Mouse (Mus musculus) heart, embryonic 13.5 days (tissue): ENCODE data around the gene Sptbn1. TPM values are rescaled to one million over a fixed set of nuclear protein-coding genes. Genes with fewer than 3 reads are reported as not detected.

Experiments used
- ATAC-seq: fragments of 200-750 bp; cut with Nextera tagmentation; 2 replicates; pipeline ENCODE4 v1.8.0; 2017; ENCODE audit warnings: moderate TSS enrichment; ENCODE audit not compliant: insufficient number of reproducible peaks, low FRiP score, low TSS enrichment; ENCODE audit errors: extremely low read depth
- H3K27ac ChIP-seq: fragments of 300-500 bp; sonication (generic); replicated peaks from 2 replicates; pipeline ENCODE4 v1.5.1; 2015; ENCODE audit warnings: moderate library complexity, mild to moderate bottlenecking, inconsistent platforms
- H3K27me3 ChIP-seq: fragments of 300-500 bp; sonication (generic); replicated peaks from 2 replicates; pipeline ENCODE4 v1.6.1; 2015; ENCODE audit warnings: mild to moderate bottlenecking, inconsistent platforms
- H3K36me3 ChIP-seq: fragments of 300-500 bp; sonication (generic); 2 replicates; pipeline ENCODE4 v1.6.1; 2015; ENCODE audit warnings: mild to moderate bottlenecking, inconsistent platforms
- H3K4me1 ChIP-seq: fragments of 300-500 bp; sonication (generic); 2 replicates; pipeline ENCODE4 v1.6.1; 2015; ENCODE audit warnings: inconsistent platforms
- H3K4me2 ChIP-seq: fragments of 300-500 bp; sonication (generic); 2 replicates; pipeline ENCODE4 v1.6.1; 2015; ENCODE audit warnings: inconsistent platforms, mild to moderate bottlenecking, moderate library complexity
- H3K4me3 ChIP-seq: fragments of 300-500 bp; sonication (generic); 2 replicates; pipeline ENCODE4 v1.5.1; 2015; ENCODE audit warnings: moderate library complexity, mild to moderate bottlenecking, inconsistent platforms
- H3K9ac ChIP-seq: fragments of 300-500 bp; sonication (generic); 2 replicates; pipeline ENCODE4 v1.6.1; 2015; ENCODE audit warnings: inconsistent platforms, mild to moderate bottlenecking, moderate library complexity
- H3K9me3 ChIP-seq: fragments of 300-500 bp; sonication (generic); 2 replicates; pipeline ENCODE4 v1.6.1; 2016; ENCODE audit warnings: inconsistent platforms
- WGBS: fragments of 180-500 bp; shearing (Covaris S2); methylation state at CpG from one replicate; pipeline ENCODE4 v1.1.7; 2015; ENCODE audit warnings: mixed read lengths; 5-methylcytosine and 5-hydroxymethylcytosine counted together
- polyA plus RNA-seq: library from polyadenylated mRNA; unstranded; fragments of >200 nt; fragmentation: Nextera tagmentation; extraction: Ambion mirVana; gene quantifications from 2 replicates; pipeline ENCODE4 v1.2.1, GENCODE M21; 2015

Gene Sptbn1
- polyA plus RNA-seq, 1 experiment from 2014 or later, result 145 TPM

- no peak for ATAC-seq
- H3K4me1 ChIP-seq, result peaks cover 29% of the 10 kb centered on the region
- H3K9me3 ChIP-seq, result no peaks in the 10 kb centered on the region
- peaks cover 97% of the 10 kb centered on the region for H3K36me3 ChIP-seq
- H3K27me3 ChIP-seq, result no peaks in the 10 kb centered on the region
- no peak overlapping the region for H3K4me3 ChIP-seq
- no peak overlapping the region for H3K4me2 ChIP-seq
- no peak overlapping the region for H3K27ac ChIP-seq
- no peak overlapping the region for H3K9ac ChIP-seq
Measured at GRCm38 (mm10) chr11:30148378-30148777, 119.6 kb downstream of the Sptbn1 start.

GRCm38 (mm10) chr11:30147882-30148281 lies 120.1 kb downstream of the Sptbn1 start:
- no peak overlapping the region for H3K4me2 ChIP-seq
- 87% methylated on average over 1 of the region's 1 CpGs for WGBS
- H3K27ac ChIP-seq, result no peak overlapping the region

GRCm38 (mm10) chr11:30143090-30143489 lies 124.9 kb downstream of the Sptbn1 start:
- WGBS, result 74% methylated on average over 6 of the region's 6 CpGs
- Histone ChIP-seq H3K4me3 (no peak overlapping the region), H3K9me3 (no peaks in the 10 kb centered on the region), H3K27me3 (no peaks in the 10 kb centered on the region), H3K9ac (no peak overlapping the region), H3K4me1 (peaks cover 7% of the 10 kb centered on the region; the same call in 1 of the 2 replicates), H3K27ac (peak overlapping the region; percentile 58), H3K36me3 (peaks cover 99% of the 10 kb centered on the region), H3K4me2 (no peak overlapping the region)
- ATAC-seq, result no peak

More at GRCm38 (mm10) chr11:30147882-30148281, 120.1 kb downstream of the Sptbn1 start:
- Histone ChIP-seq H3K4me1 (peaks cover 24% of the 10 kb centered on the region), H3K4me3 (no peak overlapping the region), H3K9me3 (no peaks in the 10 kb centered on the region), H3K36me3 (peaks cover 97% of the 10 kb centered on the region), H3K27me3 (no peaks in the 10 kb centered on the region), H3K9ac (no peak overlapping the region)
- ATAC-seq, result no peak

- peaks cover 100% of the 10 kb centered on the region for H3K36me3 ChIP-seq
- ATAC-seq, result no peak
- no peaks in the 10 kb centered on the region for H3K27me3 ChIP-seq
- peaks cover 15% of the 10 kb centered on the region; the same call in 1 of the 2 replicates for H3K4me1 ChIP-seq
- WGBS, result 53% methylated on average over 17 of the region's 17 CpGs
- H3K9ac ChIP-seq, result no peak overlapping the region
- H3K9me3 ChIP-seq, result no peaks in the 10 kb centered on the region
- no peak overlapping the region for H3K4me3 ChIP-seq
- no peak overlapping the region for H3K4me2 ChIP-seq
- peak overlapping the region; percentile 30; the same call in 1 of the 2 replicates for H3K27ac ChIP-seq
Measured at GRCm38 (mm10) chr11:30139165-30139826, 128.7 kb downstream of the Sptbn1 start.

DNA sequence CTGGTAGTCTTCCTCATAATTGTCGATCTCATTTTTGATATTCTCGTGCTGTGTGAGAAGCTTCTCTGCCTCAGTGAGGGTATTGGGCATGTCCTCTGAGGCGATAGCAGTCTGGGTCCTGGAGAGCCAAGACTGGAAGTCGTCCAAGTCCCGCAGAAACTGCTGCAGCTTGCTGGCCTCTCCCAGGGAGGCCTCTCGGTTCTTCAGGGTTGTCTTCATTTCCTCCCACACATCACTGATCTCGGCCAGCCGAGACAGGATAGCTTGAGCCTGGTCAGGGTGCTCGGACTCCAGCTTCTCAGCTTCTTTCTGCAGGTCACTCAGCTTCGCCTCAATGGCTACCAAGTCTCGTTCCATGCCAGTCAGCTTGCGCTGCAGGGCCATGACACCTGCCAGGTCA lies 130.9 kb downstream of the Sptbn1 start:
- H3K27ac ChIP-seq, result peak overlapping the region; percentile 36; the same call in 1 of the 2 replicates
- 62% methylated on average over 12 of the region's 12 CpGs for WGBS
- no peak overlapping the region for H3K4me2 ChIP-seq
- H3K36me3 ChIP-seq, result peaks cover 100% of the 10 kb centered on the region
- ATAC-seq, result no peak
- H3K9me3 ChIP-seq, result no peaks in the 10 kb centered on the region
- no peak overlapping the region for H3K9ac ChIP-seq
- H3K27me3 ChIP-seq, result no peaks in the 10 kb centered on the region
- H3K4me1 ChIP-seq, result peaks cover 26% of the 10 kb centered on the region
- no peak overlapping the region for H3K4me3 ChIP-seq

- WGBS, result 68% methylated on average over 1 of the region's 1 CpGs
- no peaks in the 10 kb centered on the region for H3K27me3 ChIP-seq
- H3K4me1 ChIP-seq, result peaks cover 36% of the 10 kb centered on the region
- no peaks in the 10 kb centered on the region for H3K9me3 ChIP-seq
- no peak for ATAC-seq
- H3K4me3 ChIP-seq, result no peak overlapping the region
- 0 out of 2 replicates have a peak overlapping the region, but pooled peaks have one; percentile 20 for H3K27ac ChIP-seq
- H3K9ac ChIP-seq, result no peak overlapping the region
- peaks cover 100% of the 10 kb centered on the region for H3K36me3 ChIP-seq
- H3K4me2 ChIP-seq, result no peak overlapping the region
Measured at GRCm38 (mm10) chr11:30134058-30134457, 133.9 kb downstream of the Sptbn1 start.

DNA sequence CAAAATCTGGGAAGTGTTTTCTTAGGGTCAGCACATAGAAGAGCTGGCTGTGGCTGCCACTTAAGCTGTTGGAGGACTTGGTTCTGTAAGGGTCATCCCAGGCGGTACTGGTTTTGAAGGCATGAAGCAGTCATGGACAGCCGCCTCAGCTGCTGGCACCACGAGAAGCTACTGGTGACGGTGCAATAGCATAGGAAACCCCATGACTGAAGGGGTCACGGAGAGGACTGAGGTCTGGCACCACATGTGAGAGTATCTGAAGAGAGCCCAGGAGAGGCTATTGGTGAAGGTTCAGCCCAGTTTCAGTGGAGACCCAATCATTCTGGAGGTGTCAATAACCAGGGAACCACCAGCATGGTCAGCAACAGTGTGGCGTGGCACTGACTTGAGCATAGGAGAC lies 135.4 kb downstream of the Sptbn1 start:
- peak overlapping the region; percentile 37; the same call in 1 of the 2 replicates for H3K27ac ChIP-seq

DNA sequence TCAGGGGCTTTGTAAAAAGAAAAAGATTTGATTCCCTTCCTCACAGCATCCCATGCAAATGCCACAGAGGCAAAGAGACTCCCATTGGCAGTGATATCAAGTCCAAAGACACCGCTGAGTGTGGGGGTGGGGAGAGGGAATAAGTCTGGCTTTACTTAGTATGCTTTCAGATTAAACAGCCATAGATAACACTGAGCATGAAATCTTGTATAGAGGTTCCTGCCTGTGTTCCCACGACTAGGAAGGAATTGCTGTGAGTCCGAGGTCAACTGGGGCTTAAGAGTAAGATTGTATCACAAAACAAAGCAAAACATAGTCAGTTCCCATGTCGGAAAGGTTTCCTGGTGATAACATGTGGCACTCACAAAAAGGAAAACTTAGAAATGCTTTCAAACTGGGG lies 136.3 kb downstream of the Sptbn1 start:
- Histone ChIP-seq H3K4me2 (no peak overlapping the region), H3K4me3 (no peak overlapping the region), H3K36me3 (peaks cover 100% of the 10 kb centered on the region), H3K9me3 (no peaks in the 10 kb centered on the region), H3K4me1 (peaks cover 27% of the 10 kb centered on the region), H3K9ac (no peak overlapping the region), H3K27me3 (no peaks in the 10 kb centered on the region), H3K27ac (peak overlapping the region; percentile 37)
- ATAC-seq, result no peak; the same call in 1 of the 2 replicates
- WGBS, result 52% methylated on average over 4 of the region's 4 CpGs

More for the DNA sequence above, 135.4 kb downstream of the Sptbn1 start:
- no peaks in the 10 kb centered on the region for H3K9me3 ChIP-seq
- WGBS, result 83% methylated on average over 6 of the region's 6 CpGs
- H3K4me2 ChIP-seq, result no peak overlapping the region
- H3K27me3 ChIP-seq, result no peaks in the 10 kb centered on the region
- H3K9ac ChIP-seq, result no peak overlapping the region
- no peak overlapping the region for H3K4me3 ChIP-seq
- ATAC-seq, result no peak
- peaks cover 33% of the 10 kb centered on the region for H3K4me1 ChIP-seq
- H3K36me3 ChIP-seq, result peaks cover 100% of the 10 kb centered on the region

DNA sequence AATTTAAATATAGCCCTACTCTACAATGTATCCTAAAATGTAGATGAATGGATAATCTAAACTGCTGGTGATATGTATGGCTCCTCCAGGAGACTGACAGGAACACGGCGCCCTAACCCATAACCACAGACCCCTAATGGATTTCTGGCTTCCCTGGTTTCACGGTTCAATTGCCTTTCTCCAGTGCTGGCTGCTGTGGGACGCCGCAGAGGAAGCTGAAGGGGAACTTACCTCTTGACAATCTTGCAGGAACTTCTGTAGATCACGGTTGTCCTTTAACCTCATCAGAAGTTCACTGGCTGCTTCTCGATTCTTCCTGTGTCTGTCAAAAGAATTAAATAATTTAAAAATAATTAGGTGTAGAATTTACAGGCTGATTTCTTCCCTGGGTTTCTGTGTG lies 138.6 kb downstream of the Sptbn1 start:
- no peak for ATAC-seq
- Histone ChIP-seq H3K27ac (no peak overlapping the region), H3K4me3 (no peak overlapping the region), H3K9ac (no peak overlapping the region), H3K4me2 (no peak overlapping the region), H3K27me3 (no peaks in the 10 kb centered on the region), H3K4me1 (peaks cover 25% of the 10 kb centered on the region), H3K9me3 (no peaks in the 10 kb centered on the region), H3K36me3 (peaks cover 100% of the 10 kb centered on the region)
- WGBS, result 88% methylated on average over 7 of the region's 7 CpGs

DNA sequence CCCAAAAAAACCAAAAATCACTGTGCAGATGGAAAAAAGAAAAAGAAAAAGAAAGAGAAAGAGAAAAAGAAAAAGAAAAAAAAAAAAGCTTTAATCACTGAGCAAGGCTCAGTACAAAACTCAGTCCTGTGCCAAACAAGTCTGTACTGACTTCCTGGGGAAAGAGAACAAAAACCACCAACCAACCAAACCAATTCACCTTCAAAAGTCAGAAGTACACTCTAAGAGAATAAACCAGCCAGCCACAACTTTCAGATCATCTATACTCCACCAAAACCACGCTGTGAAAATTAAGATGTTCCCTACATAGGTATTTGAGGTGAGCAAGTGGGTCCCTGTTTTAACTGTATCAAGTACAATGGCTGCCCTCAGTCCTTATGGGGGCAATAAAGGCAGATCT lies 141.1 kb downstream of the Sptbn1 start:
- no peak overlapping the region for H3K4me2 ChIP-seq
- no peaks in the 10 kb centered on the region for H3K9me3 ChIP-seq
- H3K4me3 ChIP-seq, result no peak overlapping the region
- H3K27ac ChIP-seq, result no peak overlapping the region
- H3K4me1 ChIP-seq, result peaks cover 12% of the 10 kb centered on the region
- 84% methylated on average over 1 of the region's 1 CpGs for WGBS
- no peak for ATAC-seq
- H3K36me3 ChIP-seq, result peaks cover 99% of the 10 kb centered on the region
- no peak overlapping the region for H3K9ac ChIP-seq
- H3K27me3 ChIP-seq, result no peaks in the 10 kb centered on the region

DNA sequence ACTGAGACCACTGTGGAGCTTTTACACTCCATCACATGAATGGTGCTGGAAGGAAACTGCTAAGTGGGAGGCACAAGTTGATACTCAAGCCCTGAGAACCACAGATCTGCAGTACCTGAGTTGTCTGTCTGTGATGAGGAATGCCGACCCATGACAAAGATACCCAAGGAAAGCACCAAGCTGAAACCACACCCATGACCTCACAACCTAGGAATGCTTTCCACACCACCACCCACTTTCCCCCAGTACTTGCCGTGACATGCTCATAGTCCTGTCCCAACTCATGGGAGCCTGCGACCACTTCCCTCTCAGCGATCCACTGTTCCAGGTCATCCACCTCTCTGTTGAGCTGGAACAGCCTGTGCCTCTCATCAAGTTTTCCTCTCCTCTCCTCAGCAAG lies 149.9 kb downstream of the Sptbn1 start:
- no peaks in the 10 kb centered on the region for H3K27me3 ChIP-seq
- peaks cover 99% of the 10 kb centered on the region for H3K36me3 ChIP-seq
- 73% methylated on average over 4 of the region's 4 CpGs for WGBS
- H3K27ac ChIP-seq, result no peak overlapping the region
- H3K9me3 ChIP-seq, result no peaks in the 10 kb centered on the region
- H3K4me2 ChIP-seq, result no peak overlapping the region
- ATAC-seq, result no peak
- H3K4me3 ChIP-seq, result no peak overlapping the region
- no peak overlapping the region for H3K9ac ChIP-seq
- no peaks in the 10 kb centered on the region for H3K4me1 ChIP-seq

DNA sequence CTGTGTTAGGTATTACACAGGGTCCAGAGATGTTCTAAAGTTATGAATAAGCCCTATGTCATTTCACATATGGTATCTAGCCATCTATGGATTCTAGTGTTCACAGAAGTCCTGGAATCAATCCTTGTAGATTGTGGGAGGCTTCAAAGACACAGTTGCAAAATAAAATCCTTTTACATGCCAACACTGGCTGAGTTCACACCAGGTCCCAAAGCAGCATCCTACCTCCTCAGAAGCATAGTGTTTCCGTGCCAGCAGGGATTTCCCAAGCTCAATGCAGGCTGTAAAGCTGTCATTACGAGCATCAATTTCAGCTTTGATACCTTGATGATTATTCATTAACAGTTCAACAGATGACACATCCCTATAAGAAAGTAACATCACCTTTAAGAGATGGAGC lies 154.3 kb downstream of the Sptbn1 start:
- peaks cover 99% of the 10 kb centered on the region for H3K36me3 ChIP-seq
- H3K9ac ChIP-seq, result no peak overlapping the region
- H3K9me3 ChIP-seq, result no peaks in the 10 kb centered on the region
- H3K27me3 ChIP-seq, result no peaks in the 10 kb centered on the region
- 87% methylated on average over 2 of the region's 2 CpGs for WGBS
- no peak overlapping the region for H3K27ac ChIP-seq
- no peak overlapping the region for H3K4me2 ChIP-seq
- H3K4me3 ChIP-seq, result no peak overlapping the region
- H3K4me1 ChIP-seq, result no peaks in the 10 kb centered on the region
- no peak for ATAC-seq
